Mouse (Mus musculus) granulocyte monocyte progenitor cell, adult 5-6 weeks (primary cell): Measurements from ENCODE around the gene Zkscan7. TPM values are rescaled to one million over a fixed set of nuclear protein-coding genes. Genes with fewer than 3 reads are reported as not detected.
A peak's percentile ranks its signal among the peaks of the same experiment; 100 is the strongest.

Experiments
- ATAC-seq: replicated peaks from 2 replicates; pipeline ENCODE4 v1.8.0; 2016; ENCODE audit warnings: mild to moderate bottlenecking, moderate TSS enrichment, inconsistent platforms; ENCODE audit not compliant: poor library complexity, severe bottlenecking
- total RNA-seq, 2 experiments: library from RNA; stranded (forward) in 1 of 2; stranded (reverse) in 1 of 2; fragments of 200-712, 200-1000 nt in 1 of 2; fragments of >200 nt in 1 of 2; fragmentation: Nextera tagmentation in 1 of 2; gene quantifications; 2 replicates each; pipeline ENCODE4 v1.2.3; 2014 to 2017

The Zkscan7 gene
- total RNA-seq, 2 experiments from 2014 or later: 0.93 to 3.1 TPM

GRCm38 (mm10) chr9:122901047-122901446, 15.6 kb downstream of the Zkscan7 start:
- ATAC-seq: peak; percentile 58

GRCm38 (mm10) chr9:122902717-122903535, 17.4 kb downstream of the Zkscan7 start:
- peak; percentile 61 for ATAC-seq

- no peak for ATAC-seq
Measured at GRCm38 (mm10) chr9:122922436-122922835, 37.0 kb downstream of the Zkscan7 start.

GRCm38 (mm10) chr9:122922936-122923381, 37.5 kb downstream of the Zkscan7 start, which contains the start of gene Zfp105:
Gene Zfp105, plus strand, starts transcription at chr9:122923072.
- ATAC-seq: peak; percentile 76

- no peak for ATAC-seq
Measured at GRCm38 (mm10) chr9:122928915-122929314, 43.4 kb downstream of the Zkscan7 start.

Other genes starting within 250 kb of the Zkscan7 start
- gene Topaz1, start 138.3 kb upstream of the Zkscan7 start, total RNA-seq (2014; fragmentation: Nextera tagmentation): not detected in 2 replicates
- gene Topaz1, start 138.3 kb upstream of the Zkscan7 start, total RNA-seq (2017): not detected in 2 replicates
- gene Tcaim, start 80.1 kb upstream of the Zkscan7 start, total RNA-seq (2014; fragmentation: Nextera tagmentation): 7.7 and 7.8 TPM in 2 replicates
- 7.6 and 10.9 TPM in 2 replicates for gene Tcaim, start 80.1 kb upstream of the Zkscan7 start, total RNA-seq (2017)
- gene Gm35549, start 41.6 kb upstream of the Zkscan7 start, total RNA-seq (2014; fragmentation: Nextera tagmentation): not detected in 2 replicates
- not detected in 2 replicates for gene Gm35549, start 41.6 kb upstream of the Zkscan7 start, total RNA-seq (2017)
- 55.5 and 60.2 TPM in 2 replicates for gene Zfp445, start 19.7 kb upstream of the Zkscan7 start, total RNA-seq (2014; fragmentation: Nextera tagmentation)
- 66.3 and 78.2 TPM in 2 replicates for gene Zfp445, start 19.7 kb upstream of the Zkscan7 start, total RNA-seq (2017)
- 3.3 and 5.4 TPM in 2 replicates for gene Zfp105, start 37.4 kb downstream of the Zkscan7 start, total RNA-seq (2014; fragmentation: Nextera tagmentation)
- gene Zfp105, start 37.4 kb downstream of the Zkscan7 start, total RNA-seq (2017): 1.5 and 2.8 TPM in 2 replicates
- gene 1110059G10Rik, start 65.3 kb downstream of the Zkscan7 start, total RNA-seq (2014; fragmentation: Nextera tagmentation): 27.6 and 61.2 TPM in 2 replicates
- gene 1110059G10Rik, start 65.3 kb downstream of the Zkscan7 start, total RNA-seq (2017): 24.9 and 35.6 TPM in 2 replicates
- 75.0 and 101 TPM in 2 replicates for gene Kif15, start 65.4 kb downstream of the Zkscan7 start, total RNA-seq (2014; fragmentation: Nextera tagmentation)
- gene Kif15, start 65.4 kb downstream of the Zkscan7 start, total RNA-seq (2017): 270 and 405 TPM in 2 replicates
- gene Tmem42, start 135.6 kb downstream of the Zkscan7 start, total RNA-seq (2014; fragmentation: Nextera tagmentation): 8.9 and 9.7 TPM in 2 replicates
- 9.2 and 16.6 TPM in 2 replicates for gene Tmem42, start 135.6 kb downstream of the Zkscan7 start, total RNA-seq (2017)
- gene Tgm4, start 149.0 kb downstream of the Zkscan7 start, total RNA-seq (2014; fragmentation: Nextera tagmentation): 2.1 TPM in 1 of 2 replicates, not detected in the other
- gene Tgm4, start 149.0 kb downstream of the Zkscan7 start, total RNA-seq (2017): 0.05 TPM in 1 of 2 replicates, not detected in the other
- gene Zdhhc3, start 227.5 kb downstream of the Zkscan7 start, total RNA-seq (2014; fragmentation: Nextera tagmentation): 66.7 and 68.4 TPM in 2 replicates
- 43.1 and 47.1 TPM in 2 replicates for gene Zdhhc3, start 227.5 kb downstream of the Zkscan7 start, total RNA-seq (2017)
- gene Exosc7, start 227.5 kb downstream of the Zkscan7 start, total RNA-seq (2014; fragmentation: Nextera tagmentation): 85.4 and 103 TPM in 2 replicates
- 119 and 126 TPM in 2 replicates for gene Exosc7, start 227.5 kb downstream of the Zkscan7 start, total RNA-seq (2017)